Mouse (Mus musculus) CD4-positive, CD25-positive, alpha-beta regulatory T cell, adult 4 months (primary cell): Measurements from ENCODE around the gene Gm11238. TPM values are rescaled to one million over a fixed set of nuclear protein-coding genes. Genes with fewer than 3 reads are reported as not detected.
"Not testable (repeated sequence)": the region's sequence is repeated elsewhere in the genome, so short reads cannot be mapped to it uniquely, and the experiment has no call there.

ENCODE experiments used
- ATAC-seq: one replicate; pipeline ENCODE4 v1.8.0; 2017
- polyA plus RNA-seq, 2 experiments: library from polyadenylated mRNA; unstranded; fragments of 100-300 nt; shearing (Covaris generic); gene quantifications; one replicate each; pipeline ENCODE4 v1.2.1; 2017

Gm11238 gene
- polyA plus RNA-seq, result not detected

- ATAC-seq, result not testable (repeated sequence)
Measured at GRCm38 (mm10) chr4:73607581-73607980, at the start of gene Gm11238. TSS of gene Gm11238 (plus strand) at chr4:73607881.

GRCm38 (mm10) chr4:73599248-73599647 lies 8.4 kb upstream of the Gm11238 start:
- no peak for ATAC-seq

- not testable (repeated sequence) for ATAC-seq
Measured at GRCm38 (mm10) chr4:73622684-73623083, 15.0 kb downstream of the Gm11238 start, which contains the start of gene Gm11237. TSS of gene Gm11237 (plus strand) at chr4:73622984.

GRCm38 (mm10) chr4:73637821-73638220 lies 30.1 kb downstream of the Gm11238 start, which contains the start of gene Gm11236:
TSS of gene Gm11236 (plus strand) at chr4:73638121.
- ATAC-seq, result not testable (repeated sequence)

DNA sequence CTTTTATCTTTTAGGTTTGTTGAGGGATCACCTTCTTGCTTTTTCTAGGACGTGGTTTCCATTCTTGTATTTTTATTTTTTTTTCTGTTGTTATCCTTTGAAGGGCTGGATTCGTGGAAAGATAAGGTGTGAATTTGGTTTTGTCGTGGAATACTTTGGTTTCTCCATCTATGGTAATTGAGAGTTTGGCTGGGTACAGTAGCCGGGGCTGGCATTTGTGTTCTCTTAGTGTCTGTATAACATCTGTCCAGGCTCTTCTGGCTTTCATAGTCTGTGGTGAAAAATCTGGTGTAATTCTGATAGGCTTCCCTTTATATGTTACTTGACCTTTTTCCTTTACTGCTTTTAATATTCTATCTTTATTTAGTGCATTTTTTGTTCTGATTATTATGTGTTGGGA lies 54.2 kb downstream of the Gm11238 start:
- ATAC-seq, result not testable (repeated sequence)

GRCm38 (mm10) chr4:73668054-73668453 lies 60.4 kb downstream of the Gm11238 start, which contains the start of gene Gm11239:
TSS of gene Gm11239 (plus strand) at chr4:73668354.
- not testable (repeated sequence) for ATAC-seq

- not testable (repeated sequence) for ATAC-seq
Measured at GRCm38 (mm10) chr4:73683216-73683615, 75.5 kb downstream of the Gm11238 start, which contains the start of gene Gm428. TSS of gene Gm428 (plus strand) at chr4:73683516.

Other genes with a start within 250 kb of the Gm11238 start
- gene Gm11487, start 202.8 kb upstream of the Gm11238 start, polyA plus RNA-seq, result not detected
- not detected for gene Gm11237, start 15.1 kb downstream of the Gm11238 start, polyA plus RNA-seq
- gene Gm11236, start 30.2 kb downstream of the Gm11238 start, polyA plus RNA-seq, result not detected
- not detected for gene Gm11239, start 60.5 kb downstream of the Gm11238 start, polyA plus RNA-seq
- not detected for gene Gm428, start 75.6 kb downstream of the Gm11238 start, polyA plus RNA-seq
- not detected for gene Rasef, start 183.1 kb downstream of the Gm11238 start, polyA plus RNA-seq